Mouse (Mus musculus) bone marrow macrophage, adult 2 months (primary cell): ENCODE data around the gene Hist1h2ak.
A peak's percentile ranks its signal among the peaks of the same experiment; 100 is the strongest.
"Not testable (repeated sequence)": the region's sequence is repeated elsewhere in the genome, so short reads cannot be mapped to it uniquely, and the experiment has no call there.

ENCODE experiments used
- CTCF ChIP-seq: IDR thresholded peaks from 2 replicates; pipeline ENCODE4 v1.5.1; 2012; ENCODE audit warnings: low read depth, mild to moderate bottlenecking, low read length, moderate library complexity
- POLR2A ChIP-seq: IDR thresholded peaks from 2 replicates; pipeline ENCODE4 v1.6.1; 2012; ENCODE audit warnings: mild to moderate bottlenecking, low read depth, low read length, borderline replicate concordance

GRCm38 (mm10) chr13:21734906-21735767 is 18.5 kb downstream of the Hist1h2ak start, which contains the start of gene Hist1h4j:
- TF ChIP-seq POLR2A = 0 out of 2 replicates have a peak, but pooled peaks have one; percentile 21
- TF ChIP-seq CTCF = not testable (repeated sequence)
